Mouse (Mus musculus) forebrain, embryonic 16.5 days (tissue): ENCODE data around the gene Exog. TPM values are rescaled to one million over a fixed set of nuclear protein-coding genes. Genes with fewer than 3 reads are reported as not detected.

ENCODE experiments used
- ATAC-seq: fragments of 200-750 bp; cut with Nextera tagmentation; 2 replicates; pipeline ENCODE4 v1.8.0; 2017; ENCODE audit warnings: mild to moderate bottlenecking, moderate library complexity
- H3K27ac ChIP-seq: fragments of 300-500 bp; sonication (generic); 2 replicates; pipeline ENCODE4 v1.5.1; 2014; ENCODE audit warnings: low read length, control low read depth
- H3K27me3 ChIP-seq: fragments of 300-500 bp; sonication (generic); replicated peaks from 2 replicates; pipeline ENCODE4 v1.6.1; 2014; ENCODE audit warnings: low read length; ENCODE audit not compliant: control insufficient read depth, insufficient read depth
- H3K36me3 ChIP-seq: fragments of 300-500 bp; sonication (generic); 2 replicates; pipeline ENCODE4 v1.6.1; 2014; ENCODE audit not compliant: control insufficient read depth, insufficient read depth
- H3K4me1 ChIP-seq: fragments of 300-500 bp; sonication (generic); replicated peaks from 2 replicates; pipeline ENCODE4 v1.6.1; 2014; ENCODE audit warnings: low read length; ENCODE audit not compliant: control insufficient read depth, insufficient read depth
- H3K4me2 ChIP-seq: fragments of 300-500 bp; sonication (generic); 2 replicates; pipeline ENCODE4 v1.6.1; 2014; ENCODE audit warnings: mild to moderate bottlenecking, low read length, control low read depth
- H3K4me3 ChIP-seq: fragments of 300-500 bp; sonication (generic); replicated peaks from 2 replicates; pipeline ENCODE4 v1.5.1; 2014; ENCODE audit warnings: mild to moderate bottlenecking, low read length, control low read depth
- H3K9ac ChIP-seq: fragments of 300-500 bp; sonication (generic); replicated peaks from 2 replicates; pipeline ENCODE4 v1.6.1; 2014; ENCODE audit warnings: low read depth, low read length, control low read depth
- H3K9me3 ChIP-seq: fragments of 300-500 bp; sonication (generic); 2 replicates; pipeline ENCODE4 v1.6.1; 2016; ENCODE audit warnings: low read length; ENCODE audit not compliant: control insufficient read depth
- WGBS: fragments of 180-500 bp; shearing (Covaris S2); extraction: QIAGEN DNeasy Blood & Tissue Kit; methylation state at CpG from one replicate; pipeline ENCODE4 v1.1.7; 2014; 5-methylcytosine and 5-hydroxymethylcytosine counted together
- polyA plus RNA-seq: library from polyadenylated mRNA; unstranded; fragments of >200 nt; fragmentation: Nextera tagmentation; extraction: Ambion mirVana; gene quantifications from 2 replicates; pipeline ENCODE4 v1.2.1, GENCODE M21; 2015

Exog gene
- polyA plus RNA-seq, 1 experiment from 2014 or later: 60.7 TPM

- H3K9me3 ChIP-seq: no peaks in the 10 kb centered on the region
- H3K27me3 ChIP-seq: no peaks in the 10 kb centered on the region
- H3K36me3 ChIP-seq: no peaks in the 10 kb centered on the region
- no peak overlapping the region for H3K4me3 ChIP-seq
- peaks cover 10% of the 10 kb centered on the region for H3K4me1 ChIP-seq
- H3K27ac ChIP-seq: no peak overlapping the region
- H3K9ac ChIP-seq: no peak overlapping the region
- WGBS: 91% methylated on average over 13 of the region's 13 CpGs
- ATAC-seq: no peak
- no peak overlapping the region for H3K4me2 ChIP-seq
Observed at GRCm38 (mm10) chr9:119484868-119485267, 40.1 kb downstream of the Exog start.

GRCm38 (mm10) chr9:119496354-119496753 lies 51.6 kb downstream of the Exog start:
- H3K27ac ChIP-seq: no peak overlapping the region
- 79% methylated on average over 9 of the region's 9 CpGs for WGBS

GRCm38 (mm10) chr9:119496960-119497359 lies 52.2 kb downstream of the Exog start:
- H3K4me1 ChIP-seq: no peaks in the 10 kb centered on the region
- H3K27ac ChIP-seq: no peak overlapping the region
- H3K36me3 ChIP-seq: no peaks in the 10 kb centered on the region
- H3K4me3 ChIP-seq: no peak overlapping the region
- ATAC-seq: no peak
- no peaks in the 10 kb centered on the region for H3K9me3 ChIP-seq
- H3K9ac ChIP-seq: no peak overlapping the region
- 60% methylated on average over 5 of the region's 5 CpGs for WGBS
- no peaks in the 10 kb centered on the region for H3K27me3 ChIP-seq
- no peak overlapping the region for H3K4me2 ChIP-seq

More at GRCm38 (mm10) chr9:119496354-119496753, 51.6 kb downstream of the Exog start:
- Histone ChIP-seq H3K9me3 (no peaks in the 10 kb centered on the region), H3K4me3 (no peak overlapping the region), H3K27me3 (no peaks in the 10 kb centered on the region), H3K36me3 (no peaks in the 10 kb centered on the region), H3K9ac (no peak overlapping the region), H3K4me2 (no peak overlapping the region), H3K4me1 (no peaks in the 10 kb centered on the region)
- ATAC-seq: no peak

- WGBS: 88% methylated on average over 15 of the region's 15 CpGs
- Histone ChIP-seq H3K4me1 (no peaks in the 10 kb centered on the region), H3K9ac (no peak overlapping the region), H3K27me3 (no peaks in the 10 kb centered on the region), H3K9me3 (no peaks in the 10 kb centered on the region), H3K4me3 (no peak overlapping the region), H3K4me2 (no peak overlapping the region), H3K27ac (no peak overlapping the region), H3K36me3 (no peaks in the 10 kb centered on the region)
- no peak for ATAC-seq
Observed at GRCm38 (mm10) chr9:119497546-119498246, 53.0 kb downstream of the Exog start.

- H3K36me3 ChIP-seq: no peaks in the 10 kb centered on the region
- no peak overlapping the region for H3K4me3 ChIP-seq
- no peaks in the 10 kb centered on the region for H3K27me3 ChIP-seq
- no peak for ATAC-seq
- 82% methylated on average over 9 of the region's 9 CpGs for WGBS
- no peaks in the 10 kb centered on the region for H3K4me1 ChIP-seq
- H3K27ac ChIP-seq: no peak overlapping the region
- H3K9me3 ChIP-seq: no peaks in the 10 kb centered on the region
- no peak overlapping the region for H3K9ac ChIP-seq
- no peak overlapping the region for H3K4me2 ChIP-seq
Observed at GRCm38 (mm10) chr9:119498247-119498607, 53.5 kb downstream of the Exog start.

- Histone ChIP-seq H3K4me2 (no peak overlapping the region), H3K9me3 (no peaks in the 10 kb centered on the region), H3K36me3 (no peaks in the 10 kb centered on the region), H3K4me3 (no peak overlapping the region), H3K4me1 (no peaks in the 10 kb centered on the region), H3K27ac (no peak overlapping the region), H3K27me3 (no peaks in the 10 kb centered on the region), H3K9ac (no peak overlapping the region)
- no peak for ATAC-seq
- 94% methylated on average over 7 of the region's 7 CpGs for WGBS
Observed at GRCm38 (mm10) chr9:119498885-119499284, 54.1 kb downstream of the Exog start.

- no peaks in the 10 kb centered on the region; the same call in 1 of the 2 replicates for H3K36me3 ChIP-seq
- no peak overlapping the region for H3K9ac ChIP-seq
- H3K4me1 ChIP-seq: no peaks in the 10 kb centered on the region
- H3K9me3 ChIP-seq: peaks cover 4% of the 10 kb centered on the region
- H3K4me2 ChIP-seq: no peak overlapping the region
- ATAC-seq: no peak
- 94% methylated on average over 9 of the region's 9 CpGs for WGBS
- no peaks in the 10 kb centered on the region for H3K27me3 ChIP-seq
- no peak overlapping the region for H3K4me3 ChIP-seq
- no peak overlapping the region for H3K27ac ChIP-seq
Observed at GRCm38 (mm10) chr9:119503613-119504012, 58.9 kb downstream of the Exog start.

- no peaks in the 10 kb centered on the region; the same call in 1 of the 2 replicates for H3K36me3 ChIP-seq
- H3K9ac ChIP-seq: no peak overlapping the region
- no peak overlapping the region for H3K4me3 ChIP-seq
- no peak overlapping the region for H3K4me2 ChIP-seq
- 75% methylated on average over 11 of the region's 11 CpGs for WGBS
- H3K27ac ChIP-seq: no peak overlapping the region
- H3K4me1 ChIP-seq: no peaks in the 10 kb centered on the region
- ATAC-seq: no peak
- peaks cover 4% of the 10 kb centered on the region for H3K9me3 ChIP-seq
- H3K27me3 ChIP-seq: no peaks in the 10 kb centered on the region
Observed at GRCm38 (mm10) chr9:119504981-119505658, 60.4 kb downstream of the Exog start.

GRCm38 (mm10) chr9:119510902-119511301 lies 66.2 kb downstream of the Exog start:
- H3K27me3 ChIP-seq: no peaks in the 10 kb centered on the region; the same call in 1 of the 2 replicates
- H3K4me3 ChIP-seq: no peak overlapping the region
- ATAC-seq: peak; percentile 95
- no peak overlapping the region for H3K4me2 ChIP-seq
- no peaks in the 10 kb centered on the region; the same call in 1 of the 2 replicates for H3K36me3 ChIP-seq
- peaks cover 4% of the 10 kb centered on the region for H3K4me1 ChIP-seq
- H3K27ac ChIP-seq: no peak overlapping the region
- peaks cover 4% of the 10 kb centered on the region for H3K9me3 ChIP-seq
- WGBS: 22% methylated on average over 6 of the region's 6 CpGs
- H3K9ac ChIP-seq: no peak overlapping the region
